In the genomic region with DNA sequence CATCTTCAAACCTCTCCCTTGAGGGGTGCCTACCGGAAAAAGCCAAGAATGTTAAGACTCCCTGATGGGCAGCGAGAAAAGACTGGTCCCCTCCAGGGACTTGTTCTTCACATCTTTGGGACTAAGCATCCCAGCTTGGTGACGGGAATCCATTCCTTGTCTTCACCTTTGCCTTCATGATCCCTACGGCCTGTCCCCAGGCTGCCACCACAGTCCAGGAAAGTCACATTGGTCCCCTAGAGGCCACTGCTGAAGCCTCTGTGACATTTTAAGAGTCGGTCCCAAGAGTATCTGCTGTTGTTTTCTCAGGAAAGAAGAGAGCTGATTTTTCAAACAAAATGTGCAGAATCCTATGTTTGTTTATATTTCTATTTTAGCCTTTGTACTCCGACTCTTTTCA, we compare ENCODE assay signal across 32 mouse cellular contexts.
"Had no signal": no experiment of that assay in that cellular context is flagged by ENCODE, and none has a peak within 500 bp of the region (broad histone marks: within the 10 kb centered on the region; RNA-seq: fewer than 3 reads in every experiment).

No protein-coding gene starts in this region.

- H3K27ac ChIP-seq: limb, embryonic 10.5 days; limb, embryonic 12.5 days; limb, embryonic 13.5 days; limb, embryonic 15.5 days; liver, embryonic 12.5 days; liver, embryonic 13.5 days; liver, embryonic 14.5 days; liver, embryonic 15.5 days; lung, embryonic 15.5 days; macrophage; midbrain, embryonic 10.5 days; midbrain, embryonic 12.5 days; midbrain, embryonic 13.5 days; midbrain, embryonic 15.5 days; neural tube, embryonic 12.5 days; neural tube, embryonic 13.5 days had no signal

- H3K4me3 ChIP-seq: limb, embryonic 10.5 days; limb, embryonic 12.5 days; limb, embryonic 13.5 days; limb, embryonic 15.5 days; liver, embryonic 12.5 days; liver, embryonic 13.5 days; liver, embryonic 15.5 days; lung, embryonic 15.5 days; megakaryocyte, embryonic 14.5 days; midbrain, embryonic 10.5 days; midbrain, embryonic 12.5 days; midbrain, embryonic 13.5 days; midbrain, embryonic 15.5 days; myocyte; neural tube, embryonic 12.5 days; neural tube, embryonic 13.5 days had no signal

- H3K9ac ChIP-seq: limb, embryonic 12.5 days; limb, embryonic 13.5 days; limb, embryonic 15.5 days; liver, embryonic 12.5 days; liver, embryonic 13.5 days; liver, embryonic 14.5 days; liver, embryonic 15.5 days; liver, postnatal 0 days; lung, embryonic 14.5 days; lung, embryonic 15.5 days; midbrain, embryonic 12.5 days; midbrain, embryonic 13.5 days; midbrain, embryonic 15.5 days; neural tube, embryonic 12.5 days; neural tube, embryonic 13.5 days had no signal

- H3K27me3 ChIP-seq: limb, embryonic 12.5 days; limb, embryonic 15.5 days; lung, embryonic 15.5 days; megakaryocyte, embryonic 14.5 days; midbrain, embryonic 12.5 days; midbrain, embryonic 13.5 days; midbrain, embryonic 15.5 days; neural tube, embryonic 12.5 days; neural tube, embryonic 13.5 days had no signal

- DNase-seq: left cerebral cortex, postnatal 4 days; liver, embryonic 13.5 days; liver, postnatal 0 days; lung, adult 18-20 months; lung, adult 2 months; lung, embryonic 14.5 days; lung, postnatal 10 days; lung, postnatal 14 days; lung, postnatal 36 days; lung, postnatal 4 days; midbrain, embryonic 14.5 days had no signal

- H3K4me2 ChIP-seq: limb, embryonic 12.5 days; limb, embryonic 13.5 days; limb, embryonic 15.5 days; liver, embryonic 11.5 days; liver, embryonic 12.5 days; liver, embryonic 13.5 days; liver, embryonic 15.5 days; lung, embryonic 14.5 days; lung, embryonic 15.5 days; midbrain, embryonic 11.5 days; midbrain, embryonic 12.5 days; midbrain, embryonic 13.5 days; midbrain, embryonic 15.5 days; neural tube, embryonic 12.5 days; neural tube, embryonic 13.5 days had no signal

- ATAC-seq: liver, embryonic 12.5 days; liver, postnatal 0 days; lung, postnatal 0 days; midbrain, embryonic 13.5 days; midbrain, embryonic 15.5 days; midbrain, embryonic 16.5 days had no signal

- H3K9me3 ChIP-seq: limb, embryonic 10.5 days; limb, embryonic 12.5 days; limb, embryonic 13.5 days; limb, embryonic 15.5 days; liver, embryonic 12.5 days; liver, embryonic 13.5 days; liver, embryonic 15.5 days; lung, embryonic 15.5 days; megakaryocyte, embryonic 14.5 days; midbrain, embryonic 10.5 days; midbrain, embryonic 12.5 days; midbrain, embryonic 13.5 days; midbrain, embryonic 15.5 days; neural tube, embryonic 12.5 days; neural tube, embryonic 13.5 days had no signal

- H3K36me3 ChIP-seq: limb, embryonic 10.5 days; limb, embryonic 12.5 days; limb, embryonic 13.5 days; limb, embryonic 15.5 days; liver, embryonic 12.5 days; liver, embryonic 13.5 days; liver, embryonic 15.5 days; lung, embryonic 15.5 days; midbrain, embryonic 10.5 days; midbrain, embryonic 12.5 days; midbrain, embryonic 13.5 days; midbrain, embryonic 15.5 days; neural tube, embryonic 12.5 days; neural tube, embryonic 13.5 days had no signal
